Mouse (Mus musculus): ENCODE data around the gene Ogfr.

- TF ChIP-seq POLR2A (IDR thresholded peaks at IDR 0.05; ENCODE audit: borderline replicate concordance, insufficient read depth, low read length), result no peak
- TF ChIP-seq CTCF (IDR thresholded peaks at IDR 0.05; ENCODE audit: borderline replicate concordance, insufficient read depth, low read depth, low read length), result no peak
Observed at GRCm38 (mm10) chr2:180583154-180583507, 5.9 kb upstream of the Ogfr start.
